19 mouse cellular contexts compared by ENCODE assay signal in the genomic region with DNA sequence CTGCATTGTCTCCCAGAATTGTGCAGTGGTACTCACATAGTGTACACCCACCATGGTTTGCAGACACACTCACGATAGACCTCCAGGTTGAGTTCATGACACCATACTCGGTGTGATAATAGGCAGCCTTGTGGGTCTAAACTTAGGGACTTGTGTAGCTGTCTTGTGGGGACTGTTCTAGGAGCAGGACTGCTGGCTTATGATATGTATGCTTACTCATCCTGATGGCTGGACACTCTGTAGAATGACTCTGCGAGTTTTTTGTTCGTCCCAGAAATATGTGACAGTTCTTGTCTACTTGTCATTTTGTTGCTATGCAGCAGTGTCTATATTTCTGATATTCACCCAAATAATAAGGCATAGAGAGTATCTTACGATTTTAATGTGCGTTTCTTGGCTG. TPM values are rescaled to one million over a fixed set of nuclear protein-coding genes. Genes with fewer than 3 reads are reported as not detected.
DNase-seq lines count a peak whose midpoint lies in the region; ATAC-seq and TF ChIP-seq lines count a peak whose summit lies in the region.
"Had no signal": no experiment of that assay in that cellular context is flagged by ENCODE, and none has a peak within 500 bp of the region (broad histone marks: within the 10 kb centered on the region; RNA-seq: fewer than 3 reads in every experiment).

No protein-coding gene starts in this region.

- no peak for TF ChIP-seq CTCF in liver, postnatal 0 days (IDR thresholded peaks at IDR 0.05; ENCODE audit: low read depth)
- no peak for TF ChIP-seq CTCF in G1E (IDR thresholded peaks at IDR 0.05; ENCODE audit: low read depth, low read length)

- no peaks in the 10 kb centered on the region for H3K4me1 ChIP-seq in liver, embryonic 11.5 days (replicated peaks; ENCODE audit: control insufficient read depth, insufficient read depth, low read length)
- no peaks in the 10 kb centered on the region for H3K4me1 ChIP-seq in liver, postnatal 0 days (ENCODE audit: insufficient read depth)
- peaks cover 34% of the 10 kb centered on the region for H3K4me1 ChIP-seq in G1E (ENCODE audit: insufficient read depth, low read depth, low read length)
- H3K4me1 ChIP-seq: embryonic facial prominence, embryonic 12.5 days had no signal

- H3K9ac ChIP-seq in liver, embryonic 11.5 days (ENCODE audit: low read depth, low read length): no peak overlapping the region
- no peak overlapping the region for H3K9ac ChIP-seq in liver, postnatal 0 days (replicated peaks)
- H3K9ac ChIP-seq: embryonic facial prominence, embryonic 12.5 days; forebrain, embryonic 12.5 days; hindbrain, embryonic 13.5 days had no signal

- H3K27ac ChIP-seq in liver, embryonic 11.5 days (ENCODE audit: low read depth, low read length): no peak overlapping the region
- H3K27ac ChIP-seq in liver, postnatal 0 days (ENCODE audit: low read depth): no peak overlapping the region
- H3K27ac ChIP-seq: embryonic facial prominence, embryonic 12.5 days; forebrain, embryonic 12.5 days; hindbrain, embryonic 13.5 days; hindbrain, postnatal 0 days had no signal

- no peak for DNase-seq in liver, embryonic 11.5 days (ENCODE audit: low spot score)
- no peak for DNase-seq in liver, postnatal 0 days
- peak; percentile 16 for DNase-seq in 3T3-L1 (ENCODE audit: low read depth, low spot score)
- DNase-seq in G1E (ENCODE audit: low spot score): no peak
- DNase-seq in right cerebral cortex, postnatal 4 days: no peak
- DNase-seq: adrenal gland, postnatal 10 days; B cell, adult 2 months; cerebellum, adult 11 months; cerebellum, adult 8-10 months; cerebellum, postnatal 25 days; gastrocnemius, postnatal 10 days; heart, postnatal 10 days had no signal

- 73% methylated on average over 6 of the region's 6 CpGs for WGBS in liver, embryonic 11.5 days
- WGBS in liver, postnatal 0 days (ENCODE audit: insufficient replicate concordance): 71% methylated on average over 6 of the region's 6 CpGs

- no peak overlapping the region for H3K4me3 ChIP-seq in liver, embryonic 11.5 days (ENCODE audit: low read depth, low read length)
- H3K4me3 ChIP-seq in liver, postnatal 0 days (ENCODE audit: low read depth, low read length): no peak overlapping the region
- H3K4me3 ChIP-seq in G1E (ENCODE audit: low read depth, low read length): no peak overlapping the region; the same call in 1 of the 2 replicates
- H3K4me3 ChIP-seq: embryonic facial prominence, embryonic 12.5 days; forebrain, embryonic 12.5 days; hindbrain, embryonic 13.5 days had no signal

- H3K4me2 ChIP-seq in liver, embryonic 11.5 days: no peak overlapping the region
- no peak overlapping the region for H3K4me2 ChIP-seq in liver, postnatal 0 days (ENCODE audit: low read depth, low read length)
- H3K4me2 ChIP-seq: embryonic facial prominence, embryonic 12.5 days; forebrain, embryonic 12.5 days; hindbrain, embryonic 13.5 days had no signal

- H3K27me3 ChIP-seq in liver, embryonic 11.5 days (replicated peaks; ENCODE audit: control insufficient read depth, insufficient read depth, low read length): no peaks in the 10 kb centered on the region
- H3K27me3 ChIP-seq in liver, postnatal 0 days (ENCODE audit: insufficient read depth, low read length): no peaks in the 10 kb centered on the region
- no peaks in the 10 kb centered on the region for H3K27me3 ChIP-seq in G1E (ENCODE audit: insufficient read depth, low read length)
- H3K27me3 ChIP-seq: embryonic facial prominence, embryonic 12.5 days; forebrain, embryonic 12.5 days; hindbrain, embryonic 13.5 days had no signal

- no peaks in the 10 kb centered on the region for H3K36me3 ChIP-seq in liver, embryonic 11.5 days (ENCODE audit: control insufficient read depth, insufficient read depth, low read length)
- H3K36me3 ChIP-seq in liver, postnatal 0 days (replicated peaks; ENCODE audit: insufficient read depth, low read length): no peaks in the 10 kb centered on the region
- H3K36me3 ChIP-seq in G1E (replicated peaks): no peaks in the 10 kb centered on the region
- H3K36me3 ChIP-seq: embryonic facial prominence, embryonic 12.5 days; forebrain, embryonic 12.5 days; hindbrain, embryonic 13.5 days had no signal

- no peaks in the 10 kb centered on the region for H3K9me3 ChIP-seq in liver, embryonic 11.5 days (ENCODE audit: control insufficient read depth, low read length)
- H3K9me3 ChIP-seq in liver, postnatal 0 days (ENCODE audit: low read length): no peaks in the 10 kb centered on the region
- peaks cover 8% of the 10 kb centered on the region for H3K9me3 ChIP-seq in G1E (replicated peaks)
- H3K9me3 ChIP-seq: embryonic facial prominence, embryonic 12.5 days; forebrain, embryonic 12.5 days; hindbrain, embryonic 13.5 days had no signal

- peak; percentile 50 for ATAC-seq in liver, embryonic 11.5 days (replicated peaks; ENCODE audit: low FRiP score)
- ATAC-seq in liver, postnatal 0 days: no peak
- ATAC-seq in G1E (ENCODE audit: extremely low read depth, insufficient number of reproducible peaks, low FRiP score, poor library complexity, severe bottlenecking): peak; percentile 69
- 0 out of 2 replicates have a peak, but pooled peaks have one; percentile 17 for ATAC-seq in megakaryocyte-erythroid progenitor cell, adult 5-6 weeks (replicated peaks; ENCODE audit: low FRiP score, low TSS enrichment, poor library complexity, severe bottlenecking)
- ATAC-seq: CD4-positive, CD25-positive, alpha-beta regulatory T cell, adult 4 months; forebrain, embryonic 16.5 days; hindbrain, postnatal 0 days had no signal

- TF ChIP-seq EP300 in liver, postnatal 0 days (IDR thresholded peaks at IDR 0.05; ENCODE audit: low read depth): no peak

RNA-seq across cellular contexts. Expression of a gene that starts 23.3 kb away (rescaled TPM):
- 9.7 and 10.9 TPM in 2 replicates for polyA plus RNA-seq in liver, embryonic 11.5 days (2014; fragmentation: Nextera tagmentation; extraction: Ambion mirVana)
- polyA plus RNA-seq in liver, postnatal 0 days (2015; fragmentation: Nextera tagmentation; extraction: Ambion mirVana): 9.5 TPM in 2 replicates
- total RNA-seq in G1E (2014; fragmentation: Nextera tagmentation) (not detected in 2 replicates), G1E (2017) (0.44 TPM in 1 of 2 replicates, not detected in the other)
- not detected in 2 replicates for polyA plus RNA-seq in G1E (2012)
- total RNA-seq in megakaryocyte-erythroid progenitor cell, adult 5-6 weeks (2014; fragmentation: Nextera tagmentation): 13.6 and 24.1 TPM in 2 replicates
- 23.6 and 31.5 TPM in 2 replicates for total RNA-seq in megakaryocyte-erythroid progenitor cell, adult 5-6 weeks (2017)

RNA-seq across cellular contexts. Expression of a gene that starts 24.9 kb away (rescaled TPM):
- polyA plus RNA-seq in liver, embryonic 11.5 days (2014; fragmentation: Nextera tagmentation; extraction: Ambion mirVana): 4.6 and 5.8 TPM in 2 replicates
- 14.7 and 14.9 TPM in 2 replicates for polyA plus RNA-seq in liver, postnatal 0 days (2015; fragmentation: Nextera tagmentation; extraction: Ambion mirVana)
- total RNA-seq in G1E (2014; fragmentation: Nextera tagmentation) (2.8 TPM in 1 of 2 replicates, not detected in the other), G1E (2017) (0.11 TPM in 1 of 2 replicates, not detected in the other)
- polyA plus RNA-seq in G1E (2012): 0.02 TPM in 1 of 2 replicates, not detected in the other
- total RNA-seq in megakaryocyte-erythroid progenitor cell, adult 5-6 weeks (2014; fragmentation: Nextera tagmentation): 0.45 TPM in 1 of 2 replicates, not detected in the other
- not detected in 2 replicates for total RNA-seq in megakaryocyte-erythroid progenitor cell, adult 5-6 weeks (2017)
